Mouse (Mus musculus) monocyte, adult 5-6 weeks (primary cell): ENCODE results near the gene Spcs2. TPM values are rescaled to one million over a fixed set of nuclear protein-coding genes. Genes with fewer than 3 reads are reported as not detected.

ENCODE experiments used
- ATAC-seq: fragments of 153-309, 156-312 bp; replicated peaks from 2 replicates; pipeline ENCODE4 v1.8.0; 2017; ENCODE audit warnings: mild to moderate bottlenecking; ENCODE audit not compliant: low TSS enrichment, insufficient number of reproducible peaks, severe bottlenecking, poor library complexity, low FRiP score
- total RNA-seq: library from RNA; stranded (forward); fragments of 200-1000, 200-491, 200-594 nt; gene quantifications from 3 replicates; pipeline ENCODE4 v1.2.3, GENCODE M21; 2017

Gene Spcs2
- total RNA-seq, 1 experiment from 2014 or later = 121 TPM

- no peak for ATAC-seq
These were observed 66.0 kb downstream of the Spcs2 start for GRCm38 (mm10) chr7:99797261-99797660.

GRCm38 (mm10) chr7:99796471-99796870 is 66.8 kb downstream of the Spcs2 start:
- ATAC-seq = no peak

DNA sequence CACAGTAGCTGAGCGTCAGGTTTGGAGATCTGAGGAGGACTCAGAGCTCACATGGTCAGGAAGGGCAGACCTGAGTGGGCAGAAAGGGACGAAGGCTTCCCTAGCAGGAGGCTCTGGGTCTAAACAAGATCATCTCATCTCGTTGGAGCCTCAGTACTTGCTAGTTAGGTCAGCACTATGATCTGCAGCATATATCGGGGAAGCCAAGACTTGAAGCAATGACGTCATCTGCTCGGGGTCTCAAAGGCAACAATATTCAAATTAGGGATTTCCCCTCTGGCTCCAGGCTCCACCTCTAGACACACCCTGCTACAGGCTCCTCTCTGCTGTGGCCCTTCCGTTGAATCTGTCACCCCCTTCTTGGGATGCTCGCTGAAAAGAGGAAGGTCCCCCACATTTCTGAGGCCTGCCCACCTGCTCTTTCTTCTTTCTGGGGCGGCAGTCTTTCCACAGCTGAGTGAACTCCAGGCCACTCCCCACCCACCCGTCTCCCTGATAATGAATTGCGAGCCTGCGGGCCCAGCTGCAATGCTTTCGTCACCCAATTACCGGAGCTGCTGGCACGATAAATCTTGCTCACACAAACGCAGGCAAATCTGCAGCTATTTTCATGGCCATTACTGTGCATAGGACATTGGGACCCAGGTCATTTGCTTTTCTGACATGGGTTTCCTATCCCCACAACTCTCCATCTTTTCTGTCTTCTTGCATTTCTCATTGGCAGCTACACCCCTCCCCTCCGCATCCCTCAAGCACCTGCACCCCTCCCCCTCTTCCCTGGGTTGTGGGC is 67.9 kb downstream of the Spcs2 start:
- peak; percentile 48 for ATAC-seq

GRCm38 (mm10) chr7:99794096-99794495 is 69.2 kb downstream of the Spcs2 start:
- no peak for ATAC-seq

GRCm38 (mm10) chr7:99790816-99791215 is 72.4 kb downstream of the Spcs2 start:
- no peak for ATAC-seq

- ATAC-seq = no peak
These were observed 74.7 kb downstream of the Spcs2 start for GRCm38 (mm10) chr7:99788563-99788962.

- ATAC-seq = no peak
These were observed 75.3 kb downstream of the Spcs2 start for GRCm38 (mm10) chr7:99787935-99788334.

Other genes with a start within 250 kb of the Spcs2 start
- gene Tpbgl, start 236.4 kb downstream of the Spcs2 start, total RNA-seq = 0.68 TPM in 1 of 3 replicates, not detected in the others
- 0.48 to 2.1 TPM in 2 of 3 replicates, not detected in the other for gene Slco2b1, start 152.1 kb downstream of the Spcs2 start, total RNA-seq
- gene Olfr520, start 133.2 kb downstream of the Spcs2 start, total RNA-seq = not detected in 3 replicates
- gene Olfr521, start 100.0 kb downstream of the Spcs2 start, total RNA-seq = not detected in 3 replicates
- 0.75 to 1.2 TPM in 2 of 3 replicates, not detected in the other for gene Neu3, start 35.0 kb downstream of the Spcs2 start, total RNA-seq
- gene Xrra1, start 4.3 kb downstream of the Spcs2 start, total RNA-seq = 0.21 to 0.86 TPM in 2 of 3 replicates, not detected in the other
- gene Rnf169, start 117.0 kb upstream of the Spcs2 start, total RNA-seq = 19.5 to 62.6 TPM (median 41.4 TPM) in 3 replicates
- gene Chrdl2, start 142.7 kb upstream of the Spcs2 start, total RNA-seq = not detected in 3 replicates